Mouse (Mus musculus) cortical plate, adult 2 months (tissue): ENCODE measurements around the gene Sec24a.
"Not testable (repeated sequence)": the region's sequence is repeated elsewhere in the genome, so short reads cannot be mapped to it uniquely, and the experiment has no call there.

ENCODE experiments used
- CTCF ChIP-seq: fragments of 200-500 bp; IDR thresholded peaks from 2 replicates; pipeline ENCODE4 v1.5.1; 2011; ENCODE audit warnings: mild to moderate bottlenecking, control low read depth, low read length; ENCODE audit not compliant: insufficient read depth; ENCODE audit errors: extremely low read depth
- POLR2A ChIP-seq: fragments of 200-500 bp; IDR thresholded peaks from 2 replicates; pipeline ENCODE4 v1.6.1; 2011; ENCODE audit warnings: mild to moderate bottlenecking, low read length, control low read depth; ENCODE audit not compliant: insufficient read depth; ENCODE audit errors: extremely low read depth

GRCm38 (mm10) chr11:51734218-51734617 is 29.2 kb downstream of the Sec24a start:
- TF ChIP-seq CTCF, POLR2A: not testable (repeated sequence)
